Mouse (Mus musculus) kidney, postnatal 10 days (tissue): Measurements from ENCODE around the gene Lag3.
A peak's percentile ranks its signal among the peaks of the same experiment; 100 is the strongest.

Experiments used
- DNase-seq: peaks from one replicate; pipeline ENCODE4 v3.0.0; 2021; ENCODE audit warnings: mixed read lengths

The Lag3 gene

DNA sequence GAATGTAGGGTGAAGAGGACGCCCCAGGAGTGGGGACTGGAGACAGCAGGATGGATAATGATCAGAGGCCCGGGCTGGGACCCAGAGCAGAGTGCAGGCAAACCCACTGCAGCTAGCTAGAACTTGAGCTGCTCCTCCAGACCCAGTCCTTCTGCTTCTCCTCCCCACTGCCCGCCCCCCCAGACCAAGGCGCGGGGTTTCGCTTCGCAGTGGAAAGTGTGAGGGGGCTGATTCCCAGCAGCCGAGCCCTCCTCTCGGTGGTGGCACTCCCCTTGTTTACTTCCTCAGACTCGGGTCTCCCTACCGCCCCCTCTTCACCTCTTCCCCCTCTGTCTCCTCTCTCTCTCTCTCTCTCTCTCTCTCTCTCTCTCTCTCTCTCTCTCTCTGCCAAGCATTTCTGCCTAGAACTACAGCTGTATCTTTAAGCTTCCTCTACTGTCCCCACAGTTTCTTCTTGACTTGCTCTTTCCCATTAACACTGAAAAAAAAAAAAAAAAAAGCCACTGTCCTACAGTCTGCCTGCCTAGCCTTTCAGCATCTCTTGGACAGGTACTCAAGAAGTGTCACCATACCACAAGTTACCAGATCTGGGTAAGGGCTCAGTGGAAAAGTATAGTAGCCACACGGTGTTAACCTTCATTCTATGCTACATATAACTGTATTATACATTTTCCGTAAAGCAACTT is at the start of gene Lag3:
Lag3 (minus strand) TSS at position 173 of the 686 bp plus-strand sequence.
- peak; percentile 40 for DNase-seq

DNA sequence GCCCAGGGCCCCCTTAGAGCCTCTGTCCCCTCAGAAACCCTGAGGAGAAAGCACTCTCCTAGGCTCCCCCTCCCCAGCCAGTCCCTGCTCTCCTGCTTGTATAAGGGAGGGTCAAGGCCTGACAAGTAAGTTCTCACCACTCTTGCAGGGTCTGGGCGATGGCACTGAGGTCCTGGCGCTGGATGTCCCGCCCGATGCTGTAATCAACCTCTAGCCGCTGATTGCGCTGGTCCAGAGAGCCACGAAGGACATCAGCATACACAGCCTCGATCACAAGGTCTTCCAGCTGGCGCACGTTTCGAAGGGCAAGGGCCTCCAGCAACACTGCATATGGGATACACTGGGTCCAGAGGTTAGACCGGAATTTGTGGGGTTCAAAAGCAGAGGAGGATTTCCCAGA is 49.5 kb upstream of the Lag3 start:
- no peak for DNase-seq

DNA sequence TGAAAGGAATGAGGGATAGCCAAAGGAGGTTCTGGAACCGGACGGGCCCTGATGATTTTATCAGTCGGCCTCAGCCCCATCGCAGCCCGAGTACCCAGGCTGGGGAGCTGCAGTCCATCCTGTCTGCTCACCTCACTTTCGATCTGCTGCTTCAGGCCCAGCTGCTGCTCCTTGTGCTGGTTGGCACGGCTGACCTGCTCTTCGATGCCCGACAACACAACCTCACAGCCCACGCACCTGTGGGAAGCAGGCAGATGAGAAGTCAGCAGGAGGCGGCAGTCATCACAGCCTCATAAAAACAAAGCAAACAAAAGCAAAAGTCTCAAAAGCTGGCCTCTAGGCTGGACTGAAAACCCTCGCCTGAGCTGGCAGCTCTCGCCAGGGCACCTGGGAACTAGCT is 48.5 kb upstream of the Lag3 start:
- DNase-seq, result no peak

GRCm38 (mm10) chr6:124958127-124958526 is 46.6 kb upstream of the Lag3 start:
- no peak for DNase-seq

DNA sequence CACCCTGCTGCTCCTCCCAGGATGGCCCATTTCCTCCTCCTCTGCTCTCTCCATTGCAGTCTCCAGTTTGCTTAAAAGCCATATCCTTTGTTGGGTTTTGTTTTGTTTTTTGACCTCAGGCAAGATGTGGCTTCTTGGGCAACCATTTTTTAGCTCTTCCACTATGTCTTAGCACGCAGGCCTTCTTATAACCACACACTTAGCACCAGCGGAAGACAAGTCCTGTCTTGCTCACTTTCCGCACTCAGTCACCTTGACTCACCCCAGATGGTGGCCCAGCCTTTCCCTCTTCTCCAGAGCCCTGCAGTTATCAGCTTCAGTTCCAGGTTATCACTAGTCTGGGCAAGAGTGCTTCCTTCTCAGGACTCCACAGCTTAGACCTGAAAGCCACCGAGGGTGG is 43.7 kb upstream of the Lag3 start:
- DNase-seq, result no peak

- no peak for DNase-seq
Measured at GRCm38 (mm10) chr6:124953991-124954715, 42.6 kb upstream of the Lag3 start.

- no peak for DNase-seq
Measured at GRCm38 (mm10) chr6:124943526-124943925, 32.0 kb upstream of the Lag3 start.

DNA sequence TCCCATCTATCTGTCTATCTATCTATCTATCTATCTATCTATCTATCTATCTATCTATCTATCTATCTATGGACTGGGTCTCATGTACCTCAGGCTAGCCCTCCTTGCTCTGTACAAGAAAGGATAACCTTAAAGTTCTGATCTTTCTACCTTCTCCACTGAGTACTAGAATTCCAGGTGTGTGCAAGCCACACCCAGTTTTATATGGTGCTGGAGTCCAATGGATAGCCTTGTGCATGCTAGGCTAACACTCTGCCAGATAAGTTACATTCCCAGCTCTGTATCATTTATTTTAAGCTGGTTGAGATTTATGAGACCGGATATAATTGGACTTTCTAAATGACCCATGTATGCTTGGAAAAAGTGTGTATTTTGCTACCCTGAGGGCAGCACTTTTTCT is 30.2 kb upstream of the Lag3 start:
- DNase-seq, result no peak

- no peak for DNase-seq
Measured at GRCm38 (mm10) chr6:124938554-124938953, 27.0 kb upstream of the Lag3 start.

- DNase-seq, result no peak
Measured at GRCm38 (mm10) chr6:124937493-124937892, 26.0 kb upstream of the Lag3 start.

GRCm38 (mm10) chr6:124936681-124937080 is 25.2 kb upstream of the Lag3 start:
- no peak for DNase-seq

DNA sequence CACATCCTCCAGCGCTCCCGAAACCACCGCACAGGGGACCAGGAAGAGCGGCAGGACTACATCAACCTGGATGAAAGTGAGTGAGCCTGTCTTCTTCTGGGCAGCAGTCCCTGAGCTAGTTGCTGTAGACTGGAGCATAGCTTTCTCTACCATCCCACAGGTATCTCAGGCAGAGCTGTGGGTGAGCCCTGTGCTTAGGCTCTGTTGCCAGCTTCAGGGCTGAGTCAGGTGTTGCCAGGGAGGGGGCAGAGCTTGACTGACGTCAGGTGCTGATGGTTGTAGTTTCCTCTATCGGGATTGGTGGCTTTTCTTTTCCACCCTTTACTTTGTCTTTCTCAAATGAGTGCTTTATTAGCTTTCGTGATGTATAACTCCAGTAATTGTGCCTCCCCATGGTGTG is 23.2 kb upstream of the Lag3 start:
- DNase-seq, result no peak

DNA sequence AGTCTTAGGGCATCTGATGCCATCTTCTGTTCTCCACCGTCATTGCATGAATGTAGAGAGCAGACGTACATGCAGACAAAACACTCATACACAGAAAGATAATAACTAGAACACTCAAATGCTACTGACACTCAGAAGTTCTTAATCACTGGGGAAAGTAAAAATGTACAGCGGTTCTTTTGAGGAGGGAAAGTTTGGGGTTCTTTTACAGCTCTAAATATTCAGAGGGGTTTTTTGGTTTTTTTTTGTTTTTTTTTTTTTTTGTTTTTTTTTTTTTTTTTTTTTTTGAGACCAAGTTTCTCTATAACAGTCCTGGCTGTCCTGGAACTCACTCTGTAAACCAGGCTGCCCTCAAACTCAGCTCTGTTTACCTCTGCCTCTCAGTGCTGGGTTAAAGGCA is 21.6 kb upstream of the Lag3 start:
- DNase-seq, result no peak

GRCm38 (mm10) chr6:124932314-124932695 is 20.8 kb upstream of the Lag3 start:
- no peak for DNase-seq

GRCm38 (mm10) chr6:124931525-124932313 is 20.2 kb upstream of the Lag3 start:
- peak; percentile 76 for DNase-seq

- peak; percentile 99 for DNase-seq
Measured at GRCm38 (mm10) chr6:124930754-124931524, 19.4 kb upstream of the Lag3 start, which contains the start of gene Mlf2. Mlf2 (plus strand) TSS chr6:124931386.

DNA sequence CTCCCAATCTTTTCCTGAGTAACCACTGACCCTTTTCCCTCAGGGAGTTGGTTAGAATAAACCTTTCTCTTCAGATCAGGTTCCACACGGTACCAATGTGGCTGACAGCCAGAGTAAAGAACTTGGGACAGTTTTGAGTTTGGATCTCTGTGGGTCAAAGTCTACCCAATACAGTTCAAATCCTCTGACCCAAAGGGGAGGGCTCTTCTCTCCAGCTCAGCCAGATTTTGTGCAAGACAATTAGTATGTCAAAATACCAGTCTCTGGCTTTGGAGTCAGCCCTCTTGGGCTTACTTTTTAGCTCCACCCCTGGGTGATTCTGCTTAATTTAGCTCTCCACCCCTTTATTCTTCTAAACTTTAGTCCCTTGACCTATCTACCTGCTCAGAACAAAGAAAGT is 18.7 kb upstream of the Lag3 start:
- DNase-seq, result no peak

- DNase-seq, result peak; percentile 67
Measured at GRCm38 (mm10) chr6:124925941-124926340, 14.4 kb upstream of the Lag3 start.

DNA sequence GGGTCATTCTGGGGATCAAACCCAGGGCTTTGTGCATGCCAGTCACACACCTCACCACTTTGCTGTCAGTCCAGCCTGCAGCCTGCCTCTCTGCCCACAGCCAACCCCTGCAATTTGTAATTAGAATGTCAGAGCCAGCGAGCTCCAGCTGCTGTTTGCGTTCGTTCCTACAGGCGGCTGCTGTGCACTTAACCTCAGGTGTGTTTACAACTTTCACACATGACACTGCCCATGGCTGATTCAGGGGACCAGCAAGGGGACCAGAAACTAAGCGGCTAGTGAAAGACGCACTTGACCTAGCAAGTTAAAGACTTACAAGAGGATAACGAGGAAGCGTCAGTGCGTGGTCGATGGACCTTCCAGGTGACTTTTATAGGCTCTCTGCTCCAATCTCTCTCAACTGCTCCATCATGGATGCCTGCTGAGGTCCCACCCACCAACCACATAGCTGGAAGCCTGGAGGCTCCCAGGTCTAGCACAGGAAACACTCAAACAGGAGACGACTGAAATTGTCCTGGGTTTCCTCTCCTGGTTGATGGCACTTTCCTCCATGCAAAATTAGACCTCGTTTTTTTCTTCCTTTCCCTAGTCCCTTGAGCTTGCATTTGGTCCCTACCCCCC is 13.8 kb upstream of the Lag3 start:
- DNase-seq, result peak; percentile 52

DNA sequence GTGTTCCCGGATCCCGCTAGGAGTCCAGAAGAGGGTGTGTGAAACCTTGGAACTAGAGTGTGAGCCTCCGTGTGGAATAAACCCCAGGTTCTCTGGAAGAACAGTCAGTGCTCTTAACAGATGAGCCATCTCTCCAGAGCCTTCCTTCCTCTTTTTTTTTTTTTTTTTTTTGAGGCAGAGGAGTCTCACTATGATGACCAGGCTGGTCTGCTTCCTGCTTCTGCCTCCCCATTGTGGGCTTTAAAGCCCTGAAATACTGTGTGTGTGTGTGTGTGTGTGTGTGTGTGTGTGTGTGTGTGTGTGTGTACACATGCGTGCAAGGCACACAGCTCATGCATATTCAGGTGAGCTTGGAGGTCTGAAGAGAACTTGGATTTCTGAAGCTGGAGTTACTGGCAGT is 10.0 kb upstream of the Lag3 start:
- DNase-seq, result peak; percentile 34

- peak; percentile 14 for DNase-seq
Measured at GRCm38 (mm10) chr6:124920318-124921085, 9.0 kb upstream of the Lag3 start.
